Mouse (Mus musculus) right cerebral cortex, postnatal 25 days (tissue): ENCODE data around the gene P2ry6.
A peak's percentile ranks its signal among the peaks of the same experiment; 100 is the strongest.

Experiments
- DNase-seq: peaks from one replicate; pipeline ENCODE4 v3.0.0; 2022

P2ry6 gene

GRCm38 (mm10) chr7:100974135-100974903 lies at the start of gene P2ry6:
Gene P2ry6, minus strand, starts transcription at chr7:100974649.
- no peak for DNase-seq

DNA sequence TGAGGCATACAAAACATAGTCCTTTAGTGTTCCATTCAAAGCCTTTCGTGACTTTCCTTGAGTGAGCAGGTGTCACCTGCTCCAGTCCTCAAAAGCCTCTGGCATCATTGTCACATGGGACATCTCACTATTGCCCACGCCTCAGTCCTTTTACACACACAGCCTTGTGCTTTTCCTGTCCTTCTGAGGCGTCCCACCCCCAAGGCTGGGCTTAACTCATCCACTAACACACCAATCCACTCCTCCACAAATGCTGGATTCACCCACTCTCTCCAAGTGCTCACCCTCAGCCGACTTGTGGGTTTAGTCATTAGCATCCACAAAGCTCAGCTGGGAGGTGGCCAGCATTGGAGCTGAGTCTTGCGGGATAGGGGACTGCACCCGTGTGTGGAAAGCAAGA lies 43.0 kb upstream of the P2ry6 start:
- DNase-seq, result peak; percentile 47

DNA sequence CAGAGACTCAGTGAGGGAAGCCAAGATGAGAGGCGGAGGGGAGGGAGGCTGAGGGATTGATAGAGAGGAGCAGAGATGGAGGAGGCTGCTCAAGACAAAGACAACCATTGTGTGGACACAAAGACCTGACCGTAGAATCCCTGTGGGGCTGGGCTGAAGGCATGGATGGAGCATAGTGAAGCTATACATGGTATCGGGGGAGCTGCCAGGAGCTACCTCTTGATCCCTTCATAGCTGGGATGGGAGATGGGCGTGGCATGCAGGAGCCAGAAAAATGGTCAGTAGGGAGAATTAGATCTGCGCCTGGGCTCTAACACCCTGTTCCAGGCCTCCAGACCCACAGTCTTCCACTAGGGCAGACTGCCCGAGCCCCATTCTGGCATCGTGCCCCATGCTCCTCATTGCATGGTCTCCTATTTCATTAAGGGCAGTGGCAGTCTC lies 42.6 kb upstream of the P2ry6 start:
- no peak for DNase-seq

- DNase-seq, result no peak
Measured at GRCm38 (mm10) chr7:101014985-101015384, 40.5 kb upstream of the P2ry6 start.

- no peak for DNase-seq
Measured at GRCm38 (mm10) chr7:101014041-101014440, 39.6 kb upstream of the P2ry6 start.

DNA sequence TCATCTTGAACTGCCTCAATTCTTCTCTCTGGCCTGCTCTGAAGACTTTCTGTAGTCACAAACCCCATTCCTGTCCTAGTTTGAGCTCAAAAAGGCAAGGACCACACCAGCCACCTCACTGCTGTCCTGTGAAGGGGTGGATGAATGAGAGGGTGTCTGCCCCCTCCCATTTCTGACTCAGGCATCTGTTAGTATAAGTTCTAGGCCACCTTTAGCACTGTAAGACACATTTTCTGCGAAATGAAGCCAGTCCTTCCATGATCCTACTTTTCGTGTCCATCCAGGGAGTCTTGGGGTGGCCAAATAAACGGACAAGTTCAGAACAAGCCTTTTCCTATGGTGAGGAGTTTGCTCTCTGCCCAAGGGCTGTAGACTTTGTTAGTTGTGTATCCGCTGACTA lies 38.1 kb upstream of the P2ry6 start, which contains the start of gene P2ry2:
Gene P2ry2 (minus strand): TSS at position 326 of the 400 bp plus-strand sequence.
- DNase-seq, result no peak

DNA sequence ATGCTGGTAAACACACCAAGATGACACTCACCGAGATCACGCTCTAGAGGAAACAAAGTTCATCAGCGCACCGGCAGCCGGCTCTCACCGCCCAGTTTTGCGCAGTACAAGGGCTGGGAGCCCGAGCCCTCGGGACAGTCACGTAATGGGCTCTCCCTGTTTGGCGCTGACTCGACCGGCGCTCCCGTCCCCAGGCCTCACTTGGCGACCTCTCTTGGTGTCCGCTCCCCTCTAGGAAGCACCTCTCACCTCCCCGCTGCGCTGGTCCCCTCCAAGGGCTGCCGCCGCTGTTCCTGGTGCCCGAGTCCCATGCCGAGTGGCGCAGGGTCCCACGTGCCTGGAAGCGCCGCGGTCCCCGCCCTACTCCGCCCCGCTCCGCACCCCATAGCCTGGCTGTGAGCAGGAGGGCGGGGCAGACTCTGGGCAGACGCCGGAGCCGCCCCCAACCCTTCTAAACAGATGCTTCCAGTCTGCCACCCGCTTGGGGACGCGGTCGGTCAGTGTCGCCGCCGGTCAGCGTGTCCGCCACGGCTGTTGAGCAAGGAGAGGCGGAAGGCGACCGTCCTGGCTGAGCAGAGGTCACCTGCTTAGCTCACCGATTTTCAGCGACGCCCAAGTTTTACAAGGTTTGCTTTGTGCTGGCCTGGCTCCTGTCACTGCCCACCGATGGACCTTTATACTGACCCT lies 37.4 kb upstream of the P2ry6 start:
- DNase-seq, result peak; percentile 41

DNA sequence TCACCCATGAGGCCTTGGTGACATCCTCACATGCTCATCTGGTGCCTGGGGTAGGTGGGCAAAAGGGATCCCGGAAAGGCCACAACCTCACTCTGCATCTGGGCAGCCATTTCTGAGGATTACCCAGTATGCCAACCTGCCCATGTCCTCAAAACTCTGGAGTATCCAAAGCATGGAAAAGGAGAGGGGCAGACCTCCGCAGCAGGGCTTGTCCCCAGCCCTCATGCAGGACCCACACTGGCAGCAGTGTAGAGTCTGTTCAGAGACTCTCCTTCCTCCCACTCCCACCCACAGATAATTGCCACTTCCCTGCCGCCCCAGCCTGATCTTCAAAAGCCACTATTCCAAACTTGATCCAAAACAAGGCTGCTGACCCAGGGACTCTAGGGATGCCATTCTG lies 36.3 kb upstream of the P2ry6 start:
- DNase-seq, result no peak

GRCm38 (mm10) chr7:101006201-101006600 lies 31.8 kb upstream of the P2ry6 start:
- no peak for DNase-seq

- no peak for DNase-seq
Measured at GRCm38 (mm10) chr7:101005119-101005518, 30.7 kb upstream of the P2ry6 start.

DNA sequence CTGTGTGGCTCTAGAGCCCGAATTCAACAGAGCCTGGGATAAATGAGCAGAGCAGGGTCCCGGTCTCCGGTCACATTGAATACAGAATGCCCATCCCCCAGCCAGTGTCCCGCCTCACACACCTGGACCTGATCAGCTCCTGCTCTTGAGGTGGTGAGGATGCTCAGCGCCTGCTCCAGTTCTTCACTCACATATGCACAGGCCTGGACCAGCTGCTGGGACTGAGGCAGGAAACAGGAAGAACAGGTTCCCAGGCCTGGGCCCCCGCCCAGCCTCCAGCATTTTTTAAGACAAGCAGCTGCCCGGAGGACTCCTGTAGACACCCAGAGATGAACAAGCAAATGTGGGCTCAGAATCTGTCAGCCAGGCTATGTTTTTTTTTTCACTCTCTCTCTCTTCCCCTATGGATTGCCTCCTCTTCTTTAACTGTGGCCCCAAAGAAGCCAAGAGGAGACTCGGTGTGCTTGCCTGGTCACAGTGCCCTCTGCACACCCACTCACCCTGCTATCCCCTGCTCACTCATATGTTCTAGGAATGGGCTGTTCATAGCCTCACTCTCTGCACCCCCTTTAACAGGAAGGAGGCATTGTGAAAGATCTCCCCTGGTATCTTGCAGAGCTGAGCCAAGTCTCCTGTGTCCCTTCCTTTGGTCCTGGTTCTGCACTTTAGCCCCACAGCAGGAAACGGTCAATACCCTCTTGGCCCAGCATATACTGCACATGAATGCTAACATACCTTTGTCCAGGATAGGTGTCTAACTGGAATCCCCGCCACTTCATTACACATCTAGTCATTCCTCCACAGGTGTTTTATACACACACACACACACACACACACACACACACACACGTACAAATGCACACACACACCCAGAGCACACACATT lies 29.2 kb upstream of the P2ry6 start:
- no peak for DNase-seq

DNA sequence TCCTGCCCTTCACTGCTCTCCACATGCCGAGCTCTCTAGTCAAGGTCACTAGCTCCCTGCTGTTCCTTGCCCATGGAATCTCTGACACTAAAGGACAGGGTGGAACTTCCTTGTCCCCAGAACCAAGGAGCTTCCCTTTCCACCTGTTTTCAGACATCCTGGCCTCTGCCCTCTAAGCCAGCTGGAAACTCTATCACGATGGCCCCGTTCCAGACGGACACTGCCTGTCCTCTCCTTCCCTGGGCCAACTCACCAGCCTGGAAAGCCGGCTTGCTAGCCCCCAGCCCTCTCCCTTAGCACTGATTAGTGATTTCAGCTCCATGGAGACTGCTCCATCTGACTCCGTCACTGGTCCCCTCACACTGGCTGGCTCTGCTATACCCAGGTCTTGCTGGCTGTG lies 27.8 kb upstream of the P2ry6 start:
- DNase-seq, result no peak

- no peak for DNase-seq
Measured at GRCm38 (mm10) chr7:100999623-101000022, 25.2 kb upstream of the P2ry6 start.

DNA sequence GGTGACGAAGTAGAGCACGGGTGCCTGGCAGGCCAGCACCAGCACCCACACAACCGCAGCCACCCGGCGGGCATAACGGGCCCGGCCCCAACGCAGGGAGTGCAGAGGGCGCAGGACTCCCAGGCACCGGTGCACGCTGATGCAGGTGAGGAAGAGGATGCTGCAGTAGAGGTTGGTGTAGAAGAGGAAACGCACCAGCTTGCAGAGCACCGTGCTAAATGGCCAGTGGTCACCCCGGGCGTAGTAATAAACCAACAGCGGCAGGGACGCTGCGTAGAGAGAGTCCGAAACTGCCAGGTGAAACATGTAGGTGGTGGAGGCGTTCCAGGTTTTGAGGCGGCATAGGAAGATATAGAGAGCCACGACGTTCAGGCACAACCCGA lies 24.1 kb upstream of the P2ry6 start:
- DNase-seq, result no peak

- DNase-seq, result no peak
Measured at GRCm38 (mm10) chr7:100997951-100998577, 23.6 kb upstream of the P2ry6 start.

DNA sequence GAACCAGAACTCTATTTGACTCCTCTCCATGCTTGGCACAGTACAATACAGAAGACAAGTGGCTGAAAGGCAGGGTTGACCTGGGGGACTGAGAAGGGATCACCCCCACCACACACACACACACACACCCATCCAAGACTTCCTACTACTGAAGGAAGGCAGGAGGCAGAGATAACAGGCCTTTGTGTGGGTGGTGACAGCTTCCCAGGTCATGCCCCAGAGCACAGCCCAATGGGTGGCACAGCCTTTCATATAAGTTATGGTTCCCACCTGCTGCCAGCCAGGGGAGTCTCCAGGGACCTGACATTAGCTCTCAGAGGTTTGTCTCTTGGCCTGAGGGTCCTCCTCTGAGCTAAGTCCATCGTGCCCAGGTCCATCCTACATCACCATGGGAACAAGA lies 22.8 kb upstream of the P2ry6 start:
- DNase-seq, result no peak

- no peak for DNase-seq
Measured at GRCm38 (mm10) chr7:100995951-100996350, 21.5 kb upstream of the P2ry6 start.

DNA sequence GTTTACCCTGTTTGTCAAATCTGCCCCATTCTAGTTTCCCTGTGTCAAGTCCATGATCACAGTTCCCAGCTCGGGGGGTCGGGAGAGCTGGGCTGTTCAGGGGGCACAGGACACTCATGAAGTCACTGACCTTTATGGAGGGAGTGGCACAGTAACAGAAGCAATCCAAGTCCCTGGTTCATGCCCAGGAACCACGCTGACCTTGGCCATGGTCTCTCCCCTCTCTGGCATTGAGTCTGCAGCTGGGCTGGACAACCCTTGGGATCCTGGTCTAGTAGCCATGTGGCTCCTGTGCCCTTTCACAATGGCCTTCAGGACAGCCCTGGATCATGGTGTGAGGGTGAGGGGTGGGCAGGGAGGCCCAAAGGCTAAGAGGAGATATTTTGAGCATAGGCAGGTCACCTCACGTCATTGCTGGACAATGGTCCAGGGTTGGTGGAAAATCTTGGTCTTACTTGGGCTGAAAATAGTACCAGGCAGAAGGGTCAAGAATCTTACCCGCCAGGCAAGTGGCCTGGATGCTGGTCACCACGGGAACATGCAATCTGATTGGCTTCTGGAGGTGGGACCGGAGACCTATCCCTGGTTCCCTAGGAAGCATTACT lies 20.9 kb upstream of the P2ry6 start:
- no peak for DNase-seq

GRCm38 (mm10) chr7:100993166-100993565 lies 18.7 kb upstream of the P2ry6 start:
- DNase-seq, result no peak

DNA sequence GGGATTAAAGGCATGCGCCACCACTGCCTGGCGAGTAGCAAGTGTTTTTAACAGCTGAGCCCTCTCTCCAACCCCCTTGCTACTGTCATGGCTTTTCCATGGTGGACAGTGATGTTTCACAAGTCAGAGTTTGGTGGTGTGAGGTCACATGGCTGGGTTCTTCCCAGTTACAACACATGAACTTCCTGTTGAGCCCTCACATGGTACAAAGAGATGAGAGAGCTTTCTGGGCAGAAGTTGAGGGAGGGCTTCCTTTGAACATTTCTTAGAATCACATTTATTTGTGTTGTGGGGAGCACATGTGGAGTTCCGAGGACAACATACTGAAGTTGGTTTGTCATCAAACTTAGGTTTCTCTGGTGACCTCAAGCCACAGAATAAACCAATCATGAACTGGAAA lies 17.5 kb upstream of the P2ry6 start:
- no peak for DNase-seq

- no peak for DNase-seq
Measured at GRCm38 (mm10) chr7:100990636-100991311, 16.3 kb upstream of the P2ry6 start.

DNA sequence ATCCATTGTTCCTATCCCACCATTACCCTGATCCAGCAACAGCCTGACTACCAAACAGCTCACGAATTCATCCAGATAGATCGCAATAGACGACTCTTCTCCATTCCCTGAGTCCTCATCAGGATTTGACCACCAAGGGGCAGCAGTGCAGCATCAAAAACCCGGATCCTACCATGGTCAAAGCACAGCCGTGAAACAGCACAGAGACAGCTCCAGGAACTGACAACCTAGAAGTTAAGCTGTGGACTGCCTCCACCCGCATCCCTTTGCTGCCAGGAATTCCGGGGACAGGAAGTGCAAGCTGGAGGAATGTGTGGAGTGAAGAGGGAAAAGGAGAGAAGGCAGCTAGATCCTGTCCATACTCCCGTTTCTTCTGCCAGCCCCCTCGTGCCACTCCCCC lies 13.6 kb upstream of the P2ry6 start:
- DNase-seq, result peak; percentile 53
